Mouse (Mus musculus) stomach, embryonic 14.5 days (tissue): ENCODE results near the gene Mrvi1. TPM values are rescaled to one million over a fixed set of nuclear protein-coding genes. Genes with fewer than 3 reads are reported as not detected.

Source experiments
- ATAC-seq: fragments of 200-750 bp; cut with Nextera tagmentation; 2 replicates; pipeline ENCODE4 v1.8.0; 2017; ENCODE audit warnings: low read depth, moderate TSS enrichment; ENCODE audit not compliant: insufficient number of reproducible peaks, insufficient read depth, low FRiP score
- H3K27ac ChIP-seq: fragments of 300-500 bp; sonication (generic); 2 replicates; pipeline ENCODE4 v1.5.1; 2014; ENCODE audit warnings: mild to moderate bottlenecking, low read length, moderate library complexity, mixed read lengths
- H3K27me3 ChIP-seq: fragments of 300-500 bp; sonication (generic); 2 replicates; pipeline ENCODE4 v1.6.1; 2014; ENCODE audit warnings: low read length, control low read depth, mixed read lengths; ENCODE audit not compliant: control insufficient read depth, insufficient read depth
- H3K36me3 ChIP-seq: fragments of 300-500 bp; sonication (generic); 2 replicates; pipeline ENCODE4 v1.6.1; 2014; ENCODE audit warnings: mild to moderate bottlenecking, control low read depth, low read length, moderate library complexity, mixed read lengths; ENCODE audit not compliant: control insufficient read depth, insufficient read depth
- H3K4me1 ChIP-seq: fragments of 300-500 bp; sonication (generic); 2 replicates; pipeline ENCODE4 v1.6.1; 2014; ENCODE audit warnings: low read length, control low read depth, mixed read lengths; ENCODE audit not compliant: control insufficient read depth, insufficient read depth
- H3K4me2 ChIP-seq: fragments of 300-500 bp; sonication (generic); replicated peaks from 2 replicates; pipeline ENCODE4 v1.6.1; 2014; ENCODE audit warnings: low read depth, low read length, control low read depth
- H3K4me3 ChIP-seq: fragments of 300-500 bp; sonication (generic); 2 replicates; pipeline ENCODE4 v1.5.1; 2014; ENCODE audit warnings: low read depth, low read length, control low read depth
- H3K9ac ChIP-seq: fragments of 300-500 bp; sonication (generic); replicated peaks from 2 replicates; pipeline ENCODE4 v1.6.1; 2014; ENCODE audit warnings: low read depth, mild to moderate bottlenecking, control low read depth, low read length, moderate library complexity, mixed read lengths
- H3K9me3 ChIP-seq: fragments of 300-500 bp; sonication (generic); 2 replicates; pipeline ENCODE4 v1.6.1; 2016; ENCODE audit warnings: low read depth, low read length, control low read depth; ENCODE audit not compliant: control insufficient read depth
- WGBS: fragments of 180-500 bp; shearing (Covaris S2); extraction: QIAGEN DNeasy Blood & Tissue Kit; methylation state at CpG from one replicate; pipeline ENCODE4 v1.1.7; 2014; 5-methylcytosine and 5-hydroxymethylcytosine counted together
- polyA plus RNA-seq: library from polyadenylated mRNA; unstranded; fragments of >200 nt; fragmentation: Nextera tagmentation; extraction: Ambion mirVana; gene quantifications from 2 replicates; pipeline ENCODE4 v1.2.1, GENCODE M21; 2014

The Mrvi1 gene
- polyA plus RNA-seq, 1 experiment from 2014 or later = 36.3 TPM

GRCm38 (mm10) chr7:110988081-110988480 is 5.8 kb upstream of the Mrvi1 start:
- WGBS = 87% methylated on average over 3 of the region's 3 CpGs
- H3K27ac ChIP-seq = no peak overlapping the region
- no peaks in the 10 kb centered on the region for H3K27me3 ChIP-seq
- H3K4me3 ChIP-seq = no peak overlapping the region
- H3K9ac ChIP-seq = no peak overlapping the region
- no peak overlapping the region for H3K4me2 ChIP-seq
- no peaks in the 10 kb centered on the region for H3K9me3 ChIP-seq
- ATAC-seq = no peak
- H3K36me3 ChIP-seq = no peaks in the 10 kb centered on the region
- peaks cover 10% of the 10 kb centered on the region; the same call in 1 of the 2 replicates for H3K4me1 ChIP-seq

- Histone ChIP-seq H3K4me1 (peaks cover 12% of the 10 kb centered on the region; the same call in 1 of the 2 replicates), H3K4me3 (no peak overlapping the region), H3K36me3 (no peaks in the 10 kb centered on the region), H3K27me3 (no peaks in the 10 kb centered on the region), H3K9ac (no peak overlapping the region), H3K27ac (no peak overlapping the region), H3K4me2 (no peak overlapping the region), H3K9me3 (no peaks in the 10 kb centered on the region)
- no peak for ATAC-seq
- WGBS = 72% methylated on average over 7 of the region's 7 CpGs
These were observed 3.5 kb upstream of the Mrvi1 start for GRCm38 (mm10) chr7:110985581-110986265.

- H3K27me3 ChIP-seq = no peaks in the 10 kb centered on the region
- no peak overlapping the region for H3K9ac ChIP-seq
- no peak overlapping the region for H3K4me2 ChIP-seq
- H3K36me3 ChIP-seq = no peaks in the 10 kb centered on the region
- peak overlapping the region; percentile 94 for H3K27ac ChIP-seq
- WGBS = 34% methylated on average over 5 of the region's 5 CpGs
- ATAC-seq = no peak
- no peaks in the 10 kb centered on the region for H3K9me3 ChIP-seq
- H3K4me3 ChIP-seq = no peak overlapping the region
- peaks cover 2% of the 10 kb centered on the region; the same call in 1 of the 2 replicates for H3K4me1 ChIP-seq
These were observed 1.4 kb upstream of the Mrvi1 start for GRCm38 (mm10) chr7:110983621-110984020.

- H3K36me3 ChIP-seq = no peaks in the 10 kb centered on the region
- 57% methylated on average over 4 of the region's 4 CpGs for WGBS
- H3K27me3 ChIP-seq = no peaks in the 10 kb centered on the region
- no peak overlapping the region for H3K4me3 ChIP-seq
- H3K27ac ChIP-seq = peak overlapping the region; percentile 94
- H3K9me3 ChIP-seq = no peaks in the 10 kb centered on the region
- no peak for ATAC-seq
- peak overlapping the region; percentile 51 for H3K4me2 ChIP-seq
- H3K9ac ChIP-seq = no peak overlapping the region
- peaks cover 2% of the 10 kb centered on the region; the same call in 1 of the 2 replicates for H3K4me1 ChIP-seq
These were observed 503 bp upstream of the Mrvi1 start for GRCm38 (mm10) chr7:110982764-110983163.

- H3K4me3 ChIP-seq = peak overlapping the region; percentile 29
- H3K27ac ChIP-seq = peak overlapping the region; percentile 94
- H3K9ac ChIP-seq = peak overlapping the region; percentile 46
- H3K4me2 ChIP-seq = peak overlapping the region; percentile 51
- H3K27me3 ChIP-seq = no peaks in the 10 kb centered on the region
- H3K36me3 ChIP-seq = no peaks in the 10 kb centered on the region
- H3K9me3 ChIP-seq = no peaks in the 10 kb centered on the region
- ATAC-seq = no peak
- H3K4me1 ChIP-seq = peaks cover 12% of the 10 kb centered on the region
- WGBS = 25% methylated on average over 8 of the region's 8 CpGs
These were observed 1.2 kb downstream of the Mrvi1 start for GRCm38 (mm10) chr7:110981036-110981435.

GRCm38 (mm10) chr7:110977699-110978392 is 4.4 kb downstream of the Mrvi1 start:
- Histone ChIP-seq H3K4me1 (peaks cover 18% of the 10 kb centered on the region), H3K4me2 (no peak overlapping the region), H3K9me3 (no peaks in the 10 kb centered on the region), H3K36me3 (no peaks in the 10 kb centered on the region), H3K9ac (no peak overlapping the region), H3K4me3 (no peak overlapping the region), H3K27me3 (no peaks in the 10 kb centered on the region), H3K27ac (no peak overlapping the region)
- 91% methylated on average over 7 of the region's 7 CpGs for WGBS
- no peak for ATAC-seq

- no peaks in the 10 kb centered on the region for H3K27me3 ChIP-seq
- no peaks in the 10 kb centered on the region for H3K36me3 ChIP-seq
- H3K4me3 ChIP-seq = no peak overlapping the region
- H3K9ac ChIP-seq = no peak overlapping the region
- H3K27ac ChIP-seq = no peak overlapping the region
- H3K4me2 ChIP-seq = no peak overlapping the region
- H3K9me3 ChIP-seq = no peaks in the 10 kb centered on the region
- no peak for ATAC-seq
- WGBS = 40% methylated on average over 4 of the region's 4 CpGs
- peaks cover 19% of the 10 kb centered on the region for H3K4me1 ChIP-seq
These were observed 8.8 kb downstream of the Mrvi1 start for GRCm38 (mm10) chr7:110973450-110973849.

- Histone ChIP-seq H3K9ac (no peak overlapping the region), H3K27ac (no peak overlapping the region), H3K4me3 (no peak overlapping the region), H3K27me3 (no peaks in the 10 kb centered on the region), H3K4me1 (peaks cover 19% of the 10 kb centered on the region), H3K36me3 (no peaks in the 10 kb centered on the region), H3K4me2 (no peak overlapping the region), H3K9me3 (no peaks in the 10 kb centered on the region)
- no peak for ATAC-seq
- WGBS = 46% methylated on average over 2 of the region's 2 CpGs
These were observed 9.5 kb downstream of the Mrvi1 start for GRCm38 (mm10) chr7:110972796-110973195.
